Mouse (Mus musculus) E14TG2a.4 (cell line): ENCODE measurements around the gene Zfp414.
"Not testable (repeated sequence)": the region's sequence is repeated elsewhere in the genome, so short reads cannot be mapped to it uniquely, and the experiment has no call there.

ENCODE experiments used
- H3K27me3 ChIP-seq: 2 replicates; pipeline ENCODE4 v1.6.1; 2014; ENCODE audit warnings: low read length, control low read depth; ENCODE audit not compliant: insufficient read depth
- H3K36me3 ChIP-seq: 2 replicates; pipeline ENCODE4 v1.6.1; 2014; ENCODE audit warnings: low read length, control low read depth; ENCODE audit not compliant: insufficient read depth
- H3K4me1 ChIP-seq: replicated peaks from 2 replicates; pipeline ENCODE4 v1.6.1; 2014; ENCODE audit warnings: low read depth, low read length, control low read depth
- H3K4me3 ChIP-seq: replicated peaks from 2 replicates; pipeline ENCODE4 v1.5.1; 2014; ENCODE audit warnings: mild to moderate bottlenecking, low read length
- H3K9me3 ChIP-seq: 2 replicates; pipeline ENCODE4 v1.6.1; 2014; ENCODE audit warnings: low read length, control low read depth
- CTCF ChIP-seq: conservative IDR thresholded peaks from 2 replicates; pipeline ENCODE4 v1.5.1; 2014; ENCODE audit warnings: low read length
- NANOG ChIP-seq: IDR thresholded peaks from 2 replicates; pipeline ENCODE4 v1.6.1; 2014; ENCODE audit warnings: borderline replicate concordance, low read length, mixed read lengths
- POU5F1 ChIP-seq: IDR thresholded peaks from 2 replicates; pipeline ENCODE4 v1.6.1; 2014; ENCODE audit warnings: low read length, borderline replicate concordance

Gene Zfp414

DNA sequence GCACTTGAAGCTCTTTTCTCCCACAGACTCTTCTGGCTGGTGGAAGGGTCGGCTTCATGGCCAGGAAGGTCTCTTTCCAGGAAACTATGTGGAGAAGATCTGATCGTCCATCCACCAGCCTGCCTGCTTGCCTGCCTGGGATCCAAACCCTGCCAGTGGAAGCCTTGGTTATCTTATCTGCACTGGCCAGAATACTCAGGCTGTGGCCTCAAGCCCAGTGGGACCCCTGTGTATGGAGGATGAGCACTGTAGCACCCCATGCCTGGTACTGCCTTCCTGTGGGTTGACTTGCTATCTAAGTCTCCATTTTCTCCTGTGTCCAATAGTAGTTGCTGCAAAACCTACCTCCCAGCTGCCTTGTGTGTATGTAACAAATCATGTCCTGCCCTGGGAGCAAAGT lies 21.6 kb upstream of the Zfp414 start:
- Histone ChIP-seq H3K4me1 (peaks cover 9% of the 10 kb centered on the region), H3K36me3 (peaks cover 44% of the 10 kb centered on the region)

DNA sequence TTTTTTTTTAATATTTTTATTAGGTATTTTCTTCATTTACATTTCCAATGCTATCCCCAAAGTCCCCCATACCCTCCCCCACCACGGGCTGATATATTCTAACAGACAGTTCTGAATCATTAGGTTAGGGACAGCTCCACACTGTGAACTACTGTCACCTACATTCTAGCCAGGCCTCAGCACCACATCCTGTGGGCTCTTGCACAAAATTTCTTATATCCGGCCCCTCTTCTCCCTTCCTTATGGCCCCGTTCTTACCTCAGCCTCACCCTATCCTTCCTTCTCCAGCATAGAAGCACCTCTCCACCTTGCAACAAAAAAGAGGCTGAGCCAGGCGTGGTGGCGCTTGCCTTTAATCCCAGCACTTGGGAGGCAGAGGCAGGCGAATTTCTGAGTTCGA lies 18.3 kb upstream of the Zfp414 start:
- no peak for TF ChIP-seq NANOG
- TF ChIP-seq CTCF, result no peak
- TF ChIP-seq POU5F1, result no peak
- Histone ChIP-seq H3K27me3 (no peaks in the 10 kb centered on the region), H3K4me1 (no peaks in the 10 kb centered on the region)

More for the DNA sequence above, 21.6 kb upstream of the Zfp414 start:
- Histone ChIP-seq H3K9me3 (peaks cover 15% of the 10 kb centered on the region), H3K4me3 (no peak overlapping the region), H3K27me3 (no peaks in the 10 kb centered on the region)
- TF ChIP-seq POU5F1 (no peak), CTCF (no peak), NANOG (no peak)

DNA sequence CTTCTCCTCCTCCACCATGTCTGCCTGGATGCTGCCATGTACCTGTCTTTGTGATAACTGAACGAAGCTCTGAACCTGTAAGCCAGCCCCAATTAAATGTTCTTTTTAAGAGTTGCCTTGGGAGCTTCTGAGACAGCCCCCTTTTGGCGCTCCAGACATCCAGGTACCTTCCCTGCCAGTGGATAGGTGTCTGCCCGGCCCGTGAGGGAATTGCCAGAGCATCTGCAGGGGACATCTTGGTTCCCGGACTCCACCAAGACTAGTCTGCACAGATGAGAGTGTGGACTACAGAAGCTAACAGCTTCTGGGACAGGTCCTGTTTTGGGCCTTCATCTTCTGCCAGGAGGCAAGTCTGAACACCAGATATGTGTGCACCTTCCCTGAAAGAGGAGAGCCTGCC lies 15.2 kb upstream of the Zfp414 start:
- not testable (repeated sequence) for H3K27me3 ChIP-seq, H3K4me3 ChIP-seq, H3K36me3 ChIP-seq, H3K4me1 ChIP-seq
- peaks cover 33% of the 10 kb centered on the region for H3K9me3 ChIP-seq

More for the DNA sequence above, 18.3 kb upstream of the Zfp414 start:
- Histone ChIP-seq H3K4me3 (no peak overlapping the region), H3K36me3 (peaks cover 20% of the 10 kb centered on the region; the same call in 1 of the 2 replicates), H3K9me3 (peaks cover 27% of the 10 kb centered on the region)

DNA sequence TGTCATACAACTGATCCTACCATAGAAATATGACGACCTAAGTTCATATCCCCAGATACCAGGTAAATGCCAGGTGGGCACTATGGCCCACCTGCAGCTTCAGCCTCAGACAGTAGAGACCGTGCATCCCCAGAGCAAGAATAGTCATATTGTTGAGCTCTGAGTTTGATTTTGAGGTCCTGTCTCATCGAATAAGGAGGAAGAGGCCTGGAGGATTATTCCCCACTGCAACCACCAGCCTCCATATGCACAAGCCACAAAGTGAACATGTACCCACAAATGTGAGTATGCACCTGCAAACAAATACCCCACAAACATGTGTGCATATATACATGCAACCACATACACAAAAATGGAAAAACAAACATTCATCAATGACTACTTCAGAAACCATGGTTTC lies 1.6 kb upstream of the Zfp414 start:
- no peaks in the 10 kb centered on the region for H3K27me3 ChIP-seq
- peaks cover 35% of the 10 kb centered on the region for H3K9me3 ChIP-seq
- TF ChIP-seq NANOG (no peak), CTCF (no peak), POU5F1 (no peak)
- H3K36me3 ChIP-seq, result peaks cover 26% of the 10 kb centered on the region
- no peak overlapping the region for H3K4me3 ChIP-seq
- peaks cover 29% of the 10 kb centered on the region for H3K4me1 ChIP-seq

- no peaks in the 10 kb centered on the region for H3K27me3 ChIP-seq
- H3K4me1 ChIP-seq, result peaks cover 29% of the 10 kb centered on the region
- peak overlapping the region; percentile 85 for H3K4me3 ChIP-seq
- peaks cover 43% of the 10 kb centered on the region for H3K36me3 ChIP-seq
- H3K9me3 ChIP-seq, result peaks cover 35% of the 10 kb centered on the region
- peak; percentile 64; the same call in 1 of the 2 replicates for TF ChIP-seq POU5F1
- TF ChIP-seq CTCF, result no peak
- TF ChIP-seq NANOG, result no peak
These were observed 716 bp downstream of the Zfp414 start for GRCm38 (mm10) chr17:33629487-33630125.

DNA sequence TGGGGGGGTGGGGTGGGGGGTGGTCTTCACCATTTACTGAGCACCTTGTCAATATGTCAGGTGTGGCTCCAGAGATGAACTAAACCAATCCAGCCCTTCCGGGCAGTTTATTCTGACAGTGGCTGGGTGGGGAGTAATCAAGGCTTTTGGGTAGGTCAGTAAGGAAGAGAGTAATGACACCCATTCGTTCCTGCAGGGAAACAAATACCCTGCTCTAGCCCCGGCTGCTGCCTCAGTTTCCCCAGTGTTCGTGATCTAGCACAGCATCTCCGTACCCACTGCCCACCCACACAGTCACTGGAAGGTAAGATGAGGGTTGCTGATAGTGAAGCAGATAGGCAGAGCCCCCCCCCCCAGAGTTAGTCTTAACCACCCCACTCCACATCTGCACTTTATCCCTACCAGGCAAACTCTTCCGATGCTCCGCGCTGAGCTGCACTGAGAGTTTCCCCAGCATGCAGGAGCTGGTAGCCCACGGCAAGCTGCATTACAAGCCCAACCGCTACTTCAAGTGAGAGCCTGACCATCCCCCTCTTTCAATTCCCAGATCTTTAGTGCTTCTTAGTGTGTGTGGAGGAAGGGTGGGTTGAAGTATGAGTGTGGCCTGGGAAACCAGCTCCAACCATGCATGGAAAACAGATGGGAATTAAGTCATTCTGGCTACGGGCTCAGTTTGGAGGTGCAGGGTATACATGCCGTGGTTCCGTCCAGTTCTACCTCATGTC lies 1.4 kb downstream of the Zfp414 start:
- Histone ChIP-seq H3K4me1 (peaks cover 32% of the 10 kb centered on the region), H3K9me3 (peaks cover 33% of the 10 kb centered on the region), H3K4me3 (no peak overlapping the region), H3K27me3 (no peaks in the 10 kb centered on the region), H3K36me3 (peaks cover 45% of the 10 kb centered on the region)
- no peak for TF ChIP-seq POU5F1
- no peak for TF ChIP-seq CTCF
- no peak for TF ChIP-seq NANOG

DNA sequence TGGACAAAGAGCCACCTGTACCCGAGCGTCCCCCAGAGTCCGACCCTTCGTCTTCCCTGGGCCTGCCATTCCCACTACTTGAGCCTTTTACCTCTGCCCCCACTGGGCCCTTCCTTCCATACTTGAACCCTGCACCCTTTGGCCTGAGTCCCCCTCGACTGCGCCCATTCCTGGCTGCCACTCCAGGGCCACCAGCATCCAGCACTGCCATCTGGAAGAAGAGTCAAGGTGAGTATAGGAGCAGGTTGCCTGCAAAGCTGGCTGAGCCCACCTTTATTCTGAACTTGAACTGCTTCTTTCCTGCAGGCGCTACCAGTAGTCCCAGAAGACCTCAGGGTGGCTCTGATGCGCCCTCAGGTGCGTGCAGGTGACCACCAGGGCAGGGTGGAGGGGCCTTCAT lies 2.3 kb downstream of the Zfp414 start:
- no peak overlapping the region for H3K4me3 ChIP-seq
- peaks cover 25% of the 10 kb centered on the region for H3K9me3 ChIP-seq
- H3K4me1 ChIP-seq, result peaks cover 37% of the 10 kb centered on the region
- H3K36me3 ChIP-seq, result peaks cover 54% of the 10 kb centered on the region
- no peaks in the 10 kb centered on the region for H3K27me3 ChIP-seq
- TF ChIP-seq CTCF (no peak), NANOG (no peak), POU5F1 (no peak)

DNA sequence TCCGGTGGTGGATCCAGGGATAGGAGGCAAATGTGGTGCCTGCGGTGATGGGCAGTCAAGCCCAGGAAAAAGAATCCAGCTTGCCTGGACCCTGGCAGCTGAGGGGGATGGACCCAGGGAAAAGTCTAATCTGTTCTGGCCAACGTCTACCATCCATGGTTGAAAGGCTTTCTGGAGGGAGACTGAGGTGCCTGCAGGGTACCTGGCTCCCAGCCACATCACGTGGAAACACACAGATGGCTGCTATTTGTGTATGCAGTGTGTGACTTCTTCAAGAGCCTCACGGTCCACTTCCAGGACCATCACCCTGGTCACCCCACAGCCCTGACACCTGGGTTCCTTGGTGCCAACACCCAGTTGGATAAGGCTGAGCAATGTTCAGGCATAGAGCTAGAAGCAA lies 2.9 kb downstream of the Zfp414 start:
- Histone ChIP-seq H3K4me1 (peaks cover 37% of the 10 kb centered on the region), H3K36me3 (peaks cover 57% of the 10 kb centered on the region), H3K9me3 (peaks cover 20% of the 10 kb centered on the region), H3K27me3 (no peaks in the 10 kb centered on the region), H3K4me3 (no peak overlapping the region)
- TF ChIP-seq CTCF, result no peak
- no peak for TF ChIP-seq POU5F1
- TF ChIP-seq NANOG, result no peak

- Histone ChIP-seq H3K9me3 (no peaks in the 10 kb centered on the region), H3K27me3 (no peaks in the 10 kb centered on the region), H3K36me3 (peaks cover 57% of the 10 kb centered on the region), H3K4me1 (peaks cover 40% of the 10 kb centered on the region), H3K4me3 (no peak overlapping the region)
- TF ChIP-seq NANOG (no peak), CTCF (no peak), POU5F1 (no peak)
These were observed 8.1 kb downstream of the Zfp414 start for GRCm38 (mm10) chr17:33637038-33637437.
